Mouse (Mus musculus): ENCODE data around the gene Cnga1.
"Not testable (repeated sequence)": the region's sequence is repeated elsewhere in the genome, so short reads cannot be mapped to it uniquely, and the experiment has no call there.

GRCm38 (mm10) chr5:72580970-72581332, 63.1 kb downstream of the Cnga1 start, which contains the start of gene Zar1:
- not testable (repeated sequence) for TF ChIP-seq CTCF (IDR thresholded peaks at IDR 0.05; ENCODE audit: borderline replicate concordance, insufficient read depth, low read depth, low read length); POLR2A (IDR thresholded peaks at IDR 0.05; ENCODE audit: borderline replicate concordance, insufficient read depth, low read length)
